Mouse (Mus musculus) forebrain, embryonic 10.5 days (tissue): ENCODE data around the gene Gm9945. TPM values are rescaled to one million over a fixed set of nuclear protein-coding genes. Genes with fewer than 3 reads are reported as not detected.

Source experiments
- DNase-seq: peaks from one replicate; pipeline ENCODE4 v3.0.0-alpha.2; 2017; ENCODE audit warnings: low spot score; ENCODE audit errors: extremely low spot score
- H3K27ac ChIP-seq: fragments of 300-500 bp; sonication (generic); 2 replicates; pipeline ENCODE4 v1.5.1; 2016; ENCODE audit warnings: mild to moderate bottlenecking
- H3K27me3 ChIP-seq: fragments of 300-500 bp; sonication (generic); 2 replicates; pipeline ENCODE4 v1.6.1; 2016; ENCODE audit warnings: mild to moderate bottlenecking; ENCODE audit not compliant: poor library complexity, severe bottlenecking
- H3K36me3 ChIP-seq: fragments of 300-500 bp; sonication (generic); replicated peaks from 2 replicates; pipeline ENCODE4 v1.6.1; 2016; ENCODE audit warnings: mild to moderate bottlenecking, moderate library complexity
- H3K4me1 ChIP-seq: fragments of 300-500 bp; sonication (generic); 2 replicates; pipeline ENCODE4 v1.6.1; 2016
- H3K4me3 ChIP-seq: fragments of 300-500 bp; sonication (generic); 2 replicates; pipeline ENCODE4 v1.5.1; 2016; ENCODE audit warnings: mild to moderate bottlenecking, moderate library complexity
- H3K9me3 ChIP-seq: fragments of 300-500 bp; sonication (generic); 2 replicates; pipeline ENCODE4 v1.6.1; 2016; ENCODE audit warnings: mild to moderate bottlenecking, moderate library complexity
- WGBS: fragments of 180-500 bp; shearing (Covaris S2); methylation state at CpG from one replicate; pipeline ENCODE4 v1.1.7; 2016; 5-methylcytosine and 5-hydroxymethylcytosine counted together
- polyA plus RNA-seq: library from polyadenylated mRNA; unstranded; fragments of >200 nt; fragmentation: Nextera tagmentation; extraction: Ambion mirVana; gene quantifications from 2 replicates; pipeline ENCODE4 v1.2.1, GENCODE M21; 2016

Gene Gm9945
- polyA plus RNA-seq, 1 experiment from 2014 or later: not detected

DNA sequence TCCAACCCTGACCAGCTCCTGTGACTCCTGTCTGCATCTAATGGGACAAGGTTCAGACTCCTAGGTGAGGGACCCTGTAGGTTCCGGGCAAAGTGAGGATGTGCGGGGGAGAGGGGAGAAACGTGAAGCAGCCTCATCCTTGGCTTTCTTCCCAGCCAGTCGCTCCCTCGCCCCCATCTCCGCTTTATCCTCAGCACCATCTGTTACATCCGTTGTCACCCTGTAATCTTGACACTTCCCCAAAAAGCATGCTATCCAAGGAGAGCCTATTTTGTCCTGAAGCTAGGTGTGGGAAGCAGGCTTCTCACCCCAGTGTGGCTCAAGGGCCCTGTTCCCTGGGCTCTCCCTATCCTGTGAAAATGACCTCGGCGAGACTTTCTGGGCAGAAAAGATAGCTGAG, 43.0 kb downstream of the Gm9945 start:
- 86% methylated on average over 9 of the region's 9 CpGs for WGBS
- Histone ChIP-seq H3K4me3 (no peak overlapping the region), H3K27me3 (peaks cover 15% of the 10 kb centered on the region), H3K27ac (no peak overlapping the region), H3K36me3 (no peaks in the 10 kb centered on the region), H3K9me3 (no peaks in the 10 kb centered on the region), H3K4me1 (peaks cover 76% of the 10 kb centered on the region)
- DNase-seq: no peak

GRCm38 (mm10) chr11:53523545-53524405, 43.8 kb downstream of the Gm9945 start:
- WGBS: 84% methylated on average over 14 of the region's 14 CpGs
- Histone ChIP-seq H3K9me3 (no peaks in the 10 kb centered on the region), H3K27ac (peak overlapping the region; percentile 37; the same call in 1 of the 2 replicates), H3K27me3 (peaks cover 7% of the 10 kb centered on the region), H3K4me3 (no peak overlapping the region), H3K36me3 (no peaks in the 10 kb centered on the region), H3K4me1 (peaks cover 80% of the 10 kb centered on the region)
- no peak for DNase-seq

- WGBS: 66% methylated on average over 6 of the region's 6 CpGs
- no peaks in the 10 kb centered on the region for H3K9me3 ChIP-seq
- no peaks in the 10 kb centered on the region for H3K27me3 ChIP-seq
- no peak for DNase-seq
- no peak overlapping the region for H3K4me3 ChIP-seq
- no peaks in the 10 kb centered on the region for H3K36me3 ChIP-seq
- H3K27ac ChIP-seq: peak overlapping the region; percentile 60
- H3K4me1 ChIP-seq: peaks cover 81% of the 10 kb centered on the region
These were observed 44.9 kb downstream of the Gm9945 start for GRCm38 (mm10) chr11:53524905-53525304.

DNA sequence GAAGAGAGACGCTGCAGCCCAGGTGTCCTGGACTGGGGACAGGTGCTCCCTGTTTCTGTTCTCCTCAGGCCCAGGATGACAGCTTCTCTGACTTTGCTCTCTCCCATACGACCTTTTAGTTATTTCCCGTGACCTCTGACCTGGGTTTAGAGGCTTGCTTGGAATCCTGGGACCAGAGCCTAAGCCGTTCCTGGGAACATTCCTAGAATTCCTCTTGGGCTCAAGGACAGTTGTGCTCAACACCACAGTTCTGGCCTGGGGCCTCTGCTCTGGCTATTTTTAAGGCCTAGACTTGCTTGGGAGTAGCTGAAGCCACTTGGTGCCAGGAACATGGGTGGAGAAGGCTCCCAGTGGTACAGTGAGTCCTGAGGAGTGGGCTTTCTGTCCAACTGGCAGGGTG, 45.5 kb downstream of the Gm9945 start:
- Histone ChIP-seq H3K4me3 (no peak overlapping the region), H3K9me3 (no peaks in the 10 kb centered on the region), H3K36me3 (no peaks in the 10 kb centered on the region), H3K27ac (peak overlapping the region; percentile 60), H3K27me3 (no peaks in the 10 kb centered on the region), H3K4me1 (peaks cover 76% of the 10 kb centered on the region)
- WGBS: 38% methylated on average over 4 of the region's 4 CpGs
- no peak for DNase-seq

DNA sequence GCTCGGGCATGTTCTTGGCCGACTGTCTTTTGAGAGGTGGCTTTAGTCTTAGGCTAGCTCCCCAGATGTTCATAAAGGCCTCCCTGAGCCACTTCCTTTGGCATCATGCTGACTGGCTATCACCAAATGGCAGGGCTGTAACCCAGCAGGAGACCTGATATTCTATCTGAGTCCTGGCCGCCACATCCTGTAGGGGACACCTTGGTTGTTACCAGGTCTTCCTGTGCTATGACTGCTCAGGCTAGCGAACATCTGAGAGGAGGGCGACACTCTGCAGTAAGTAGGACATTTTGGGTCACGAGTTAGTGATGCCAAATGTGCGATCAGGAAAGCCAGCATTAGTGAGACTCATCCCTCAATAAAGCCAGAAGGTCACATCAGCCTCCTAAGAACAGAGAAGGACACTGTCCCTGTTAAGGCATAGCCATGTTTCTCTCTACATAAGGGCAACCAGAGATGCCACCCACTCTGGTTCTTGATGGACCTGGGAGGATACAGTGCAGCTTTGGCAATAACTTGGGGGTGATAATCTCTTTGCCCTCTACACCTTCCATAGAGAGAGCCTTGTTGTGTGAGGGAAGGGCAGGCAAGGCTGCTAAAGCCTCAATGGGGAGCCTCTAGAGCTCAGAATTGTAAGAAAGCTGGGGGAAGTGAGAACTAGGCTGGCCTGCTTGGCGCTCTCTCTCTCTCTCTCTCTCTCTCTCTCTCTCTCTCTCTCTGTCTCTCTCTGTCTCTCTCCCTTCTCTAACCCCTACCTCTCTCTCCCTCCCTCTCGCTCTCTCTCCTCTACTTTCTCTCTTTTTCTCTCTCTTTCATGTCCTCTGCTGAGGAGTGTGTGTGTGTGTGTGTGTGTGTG, 48.7 kb downstream of the Gm9945 start:
- Histone ChIP-seq H3K4me1 (peaks cover 51% of the 10 kb centered on the region), H3K9me3 (no peaks in the 10 kb centered on the region), H3K27me3 (no peaks in the 10 kb centered on the region), H3K4me3 (no peak overlapping the region), H3K36me3 (peaks cover 16% of the 10 kb centered on the region), H3K27ac (0 out of 2 replicates have a peak overlapping the region, but pooled peaks have one; percentile 16)
- 84% methylated on average over 9 of the region's 9 CpGs for WGBS
- DNase-seq: no peak

DNA sequence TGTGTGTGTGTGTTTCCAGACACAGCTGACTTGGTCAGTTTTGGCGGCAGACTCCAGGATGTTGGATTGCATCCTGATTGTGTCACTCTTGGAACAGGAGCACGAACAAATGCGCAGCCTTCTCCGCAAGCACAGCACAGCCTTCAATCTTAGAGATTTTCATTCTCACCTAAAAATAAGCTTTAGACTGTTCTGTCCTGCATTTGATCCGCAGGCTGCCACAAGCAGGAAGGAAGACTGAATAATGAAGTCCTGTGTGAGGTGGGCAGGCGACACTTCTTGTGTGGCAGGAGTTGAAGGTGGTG, 49.2 kb downstream of the Gm9945 start:
- no peaks in the 10 kb centered on the region for H3K9me3 ChIP-seq
- WGBS: 84% methylated on average over 6 of the region's 6 CpGs
- DNase-seq: no peak
- H3K4me1 ChIP-seq: peaks cover 45% of the 10 kb centered on the region
- peak overlapping the region; percentile 16; the same call in 1 of the 2 replicates for H3K27ac ChIP-seq
- no peaks in the 10 kb centered on the region for H3K27me3 ChIP-seq
- no peak overlapping the region for H3K4me3 ChIP-seq
- H3K36me3 ChIP-seq: peaks cover 22% of the 10 kb centered on the region

DNA sequence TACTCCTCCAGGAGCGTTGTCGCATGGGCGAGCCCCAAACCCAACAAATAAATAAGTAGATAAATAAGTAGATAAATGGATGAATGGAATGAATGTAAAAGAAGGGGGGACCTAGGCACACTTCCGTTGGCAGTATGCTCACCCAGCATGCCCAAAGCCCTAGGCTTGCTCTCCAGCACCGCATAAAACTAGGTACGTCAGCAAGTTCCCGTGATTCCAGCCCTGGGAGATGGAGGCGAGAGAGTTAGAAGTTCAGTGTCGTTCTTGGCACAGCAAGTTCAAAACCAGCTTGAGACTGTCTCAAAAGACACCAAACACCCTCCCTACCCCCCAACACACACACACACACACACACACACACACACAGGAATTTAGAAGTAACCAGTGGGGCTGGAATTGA, 50.0 kb downstream of the Gm9945 start:
- no peak overlapping the region for H3K4me3 ChIP-seq
- H3K27me3 ChIP-seq: no peaks in the 10 kb centered on the region
- DNase-seq: no peak
- peaks cover 37% of the 10 kb centered on the region for H3K4me1 ChIP-seq
- 86% methylated on average over 9 of the region's 9 CpGs for WGBS
- H3K9me3 ChIP-seq: no peaks in the 10 kb centered on the region
- H3K27ac ChIP-seq: 0 out of 2 replicates have a peak overlapping the region, but pooled peaks have one; percentile 16
- peaks cover 30% of the 10 kb centered on the region for H3K36me3 ChIP-seq

Other genes starting within 250 kb of the Gm9945 start
- 127 and 136 TPM in 2 replicates for gene Hspa4, start 179.7 kb upstream of the Gm9945 start, polyA plus RNA-seq
- 24.1 and 27.7 TPM in 2 replicates for gene Zcchc10, start 155.5 kb upstream of the Gm9945 start, polyA plus RNA-seq
- 31.5 and 33.5 TPM in 2 replicates for gene Aff4, start 129.3 kb upstream of the Gm9945 start, polyA plus RNA-seq
- 0.32 TPM in 1 of 2 replicates, not detected in the other for gene Leap2, start 57.0 kb upstream of the Gm9945 start, polyA plus RNA-seq
- 590 and 612 TPM in 2 replicates for gene Uqcrq, start 49.3 kb upstream of the Gm9945 start, polyA plus RNA-seq
- 1.1 and 2.0 TPM in 2 replicates for gene Gdf9, start 49.1 kb upstream of the Gm9945 start, polyA plus RNA-seq
- not detected in 2 replicates for gene Gm10447, start 23.1 kb upstream of the Gm9945 start, polyA plus RNA-seq
- 1.2 and 1.7 TPM in 2 replicates for gene Shroom1, start 23.0 kb upstream of the Gm9945 start, polyA plus RNA-seq
- gene Gm9837, start 9.7 kb upstream of the Gm9945 start, polyA plus RNA-seq: not detected in 2 replicates
- gene Sowaha, start 108 bp downstream of the Gm9945 start, polyA plus RNA-seq: 0.46 and 0.97 TPM in 2 replicates
- 22.7 and 22.9 TPM in 2 replicates for gene Sept8, start 39.1 kb downstream of the Gm9945 start, polyA plus RNA-seq
- 78.4 and 82.2 TPM in 2 replicates for gene Kif3a, start 87.2 kb downstream of the Gm9945 start, polyA plus RNA-seq
- gene Il4, start 138.5 kb downstream of the Gm9945 start, polyA plus RNA-seq: 0.77 and 0.96 TPM in 2 replicates
- gene Il13, start 154.5 kb downstream of the Gm9945 start, polyA plus RNA-seq: not detected in 2 replicates
- gene Rad50, start 227.2 kb downstream of the Gm9945 start, polyA plus RNA-seq: 27.4 and 27.8 TPM in 2 replicates
- gene Il5, start 240.6 kb downstream of the Gm9945 start, polyA plus RNA-seq: 0.11 TPM in 1 of 2 replicates, not detected in the other